Mouse (Mus musculus) lung, adult 2 months (tissue): ENCODE results near the gene Slc38a5. TPM values are rescaled to one million over a fixed set of nuclear protein-coding genes. Genes with fewer than 3 reads are reported as not detected.

Experiments
- DNase-seq: peaks from one replicate; pipeline ENCODE4 v3.0.0; 2022
- H3K4me1 ChIP-seq: fragments of 200-500 bp; 2 replicates; pipeline ENCODE4 v1.6.1; 2011; ENCODE audit warnings: low read length; ENCODE audit not compliant: control insufficient read depth, insufficient read depth
- H3K4me3 ChIP-seq: fragments of 200-500 bp; replicated peaks from 2 replicates; pipeline ENCODE3; 2011; ENCODE audit warnings: low read depth, mild to moderate bottlenecking, control low read depth, low read length; ENCODE audit errors: extremely low read depth
- CTCF ChIP-seq: fragments of 200-500 bp; IDR thresholded peaks from 2 replicates; pipeline ENCODE4 v1.5.1; 2011; ENCODE audit warnings: mild to moderate bottlenecking, low read length, control low read depth; ENCODE audit not compliant: insufficient read depth
- POLR2A ChIP-seq: fragments of 200-500 bp; IDR thresholded peaks from 2 replicates; pipeline ENCODE4 v1.6.1; 2011; ENCODE audit warnings: low read depth, mild to moderate bottlenecking, control low read depth, low read length, borderline replicate concordance; ENCODE audit errors: extremely low read depth
- WGBS: fragments of 180-500 bp; shearing (Covaris S2); methylation state at CpG from one replicate; pipeline ENCODE4 v1.1.7; 2018; 5-methylcytosine and 5-hydroxymethylcytosine counted together
- polyA plus RNA-seq: library from polyadenylated mRNA; depleted of rRNA; stranded (reverse); fragments of >200 nt; gene quantifications from 2 replicates; pipeline ENCODE4 v1.2.3, GENCODE M21; 2012

Slc38a5 gene
- polyA plus RNA-seq, 1 experiment, result 103 TPM

DNA sequence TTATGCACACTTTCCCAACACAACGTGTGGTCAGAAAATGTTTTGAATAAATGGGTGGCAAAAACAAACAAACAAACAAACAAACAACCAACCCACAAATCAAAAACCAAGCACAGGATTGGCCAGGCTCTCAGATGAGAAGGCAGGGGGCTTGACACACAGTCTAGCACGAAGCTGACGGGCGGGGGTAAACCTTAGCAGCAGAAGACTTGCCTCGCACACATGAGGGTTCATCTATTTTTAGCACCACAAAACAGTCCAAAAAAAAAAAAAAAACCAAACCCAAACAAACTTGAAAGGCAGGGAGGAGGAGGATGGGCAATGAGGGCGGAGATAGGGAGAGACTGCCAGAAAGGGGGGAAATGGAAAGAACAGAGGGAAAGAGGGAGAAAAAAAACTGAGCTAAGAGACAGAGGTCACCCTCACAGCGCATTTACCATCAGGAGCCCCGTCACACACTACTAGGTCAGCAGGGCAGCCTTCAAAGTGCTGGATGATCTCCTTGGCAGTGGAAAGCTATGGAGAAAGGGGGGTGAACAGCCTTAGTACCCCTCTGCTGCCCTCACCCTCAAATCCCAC, 22.3 kb upstream of the Slc38a5 start:
- Histone ChIP-seq H3K4me1 (peaks cover 2% of the 10 kb centered on the region; the same call in 1 of the 2 replicates), H3K4me3 (no peak overlapping the region)
- 72% methylated on average over 8 of the region's 8 CpGs for WGBS
- TF ChIP-seq CTCF, result no peak
- no peak for TF ChIP-seq POLR2A
- no peak for DNase-seq

DNA sequence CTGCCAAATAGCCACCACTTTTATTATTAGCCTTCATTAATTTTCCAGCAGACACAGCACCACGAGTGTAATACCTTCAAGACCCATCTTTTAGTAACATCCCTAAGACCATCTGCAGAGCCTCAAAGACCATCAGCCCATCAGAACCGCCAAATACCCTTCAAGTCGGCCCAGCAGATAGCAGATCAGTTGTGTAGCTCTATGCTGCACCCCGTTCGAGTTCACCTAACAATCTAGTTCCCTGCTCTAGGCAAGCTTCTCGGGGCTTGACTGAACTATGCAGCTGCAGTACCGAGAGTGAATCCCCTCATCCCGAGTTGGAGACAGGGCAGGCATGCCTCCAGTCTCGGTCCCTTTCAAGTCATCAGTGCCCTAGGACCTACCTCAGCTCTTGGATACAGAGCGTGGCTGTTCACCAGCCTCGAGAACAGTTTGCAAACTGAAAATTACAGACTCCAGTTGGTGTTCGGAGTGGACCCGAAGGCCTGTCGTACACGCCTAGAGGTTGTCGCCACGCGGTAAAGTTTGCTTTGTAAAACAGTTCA, 19.1 kb upstream of the Slc38a5 start:
- WGBS, result 23% methylated on average over 18 of the region's 18 CpGs
- Histone ChIP-seq H3K4me1 (peaks cover 2% of the 10 kb centered on the region; the same call in 1 of the 2 replicates), H3K4me3 (peak overlapping the region; percentile 99)
- peak; percentile 40; the same call in 1 of the 2 replicates for TF ChIP-seq POLR2A
- no peak for TF ChIP-seq CTCF
- no peak for DNase-seq

DNA sequence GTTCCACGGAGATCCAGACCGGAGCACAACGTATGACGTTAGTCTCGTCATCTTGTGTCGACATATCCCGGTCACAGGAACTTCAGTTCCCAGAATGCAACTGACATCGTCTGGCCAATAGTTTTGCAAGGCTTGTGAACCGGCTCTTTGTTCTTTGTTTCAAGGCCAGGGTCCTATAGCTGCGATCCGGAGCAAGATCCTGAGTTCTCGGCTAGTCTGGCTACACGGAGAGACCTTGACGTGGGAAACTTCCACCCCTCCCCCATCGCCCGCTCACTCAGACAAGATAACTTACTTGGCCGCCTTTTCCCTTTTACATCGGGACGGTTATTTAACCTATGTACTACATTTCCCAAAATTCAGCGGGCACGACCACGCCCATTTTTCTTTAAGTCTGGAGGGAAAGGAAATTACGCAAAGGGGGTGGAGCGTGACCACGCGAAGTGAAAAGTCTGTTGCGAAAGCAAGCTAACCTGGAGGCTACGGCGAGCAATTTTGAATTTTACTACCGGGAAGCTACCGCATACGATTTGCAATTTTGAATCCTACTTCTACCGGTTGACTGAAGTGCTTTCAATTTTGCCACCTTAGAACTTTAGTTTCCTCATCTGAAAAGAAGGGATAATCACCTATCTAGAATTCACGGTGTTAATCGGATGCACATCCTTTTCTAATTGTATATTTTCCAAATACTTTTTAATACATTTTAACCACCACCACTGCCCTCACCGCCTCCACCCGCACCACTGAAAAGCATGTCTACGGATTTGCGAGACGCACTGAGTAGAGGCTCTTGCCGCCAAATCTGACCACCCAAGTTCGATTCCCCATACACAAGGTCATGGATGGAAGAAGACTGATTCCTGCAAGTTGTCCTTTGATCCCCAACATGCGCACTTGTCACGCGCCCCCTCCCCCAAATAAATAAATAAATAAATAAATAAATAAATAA, 18.3 kb upstream of the Slc38a5 start, which contains the start of gene Ftsj1:
Ftsj1 (minus strand) TSS at position 73 of the 952 bp plus-strand sequence.
- TF ChIP-seq POLR2A (no peak), CTCF (no peak)
- peak; percentile 75 for DNase-seq
- 22% methylated on average over 45 of the region's 45 CpGs for WGBS
- H3K4me1 ChIP-seq, result peaks cover 2% of the 10 kb centered on the region; the same call in 1 of the 2 replicates
- peak within 1 kb of the TSS; percentile 99 for H3K4me3 ChIP-seq

DNA sequence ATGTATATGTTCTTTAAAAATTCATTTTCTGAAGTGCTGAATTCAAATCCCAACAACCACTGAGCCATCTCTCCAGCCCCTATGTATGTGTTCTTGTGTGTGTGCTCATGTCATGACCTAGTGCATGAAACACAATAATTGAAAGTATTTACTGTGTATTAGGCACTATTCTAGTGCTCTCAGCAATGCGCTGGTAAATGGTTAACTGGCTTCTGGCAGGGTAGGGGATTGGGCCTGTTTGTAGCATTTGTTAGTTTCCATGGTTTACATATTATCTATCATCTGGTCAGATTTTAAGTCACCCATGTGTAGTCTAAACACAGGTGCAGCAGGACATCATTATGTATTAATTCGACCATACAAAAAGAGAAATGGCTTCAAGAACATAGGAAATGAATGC, 17.2 kb upstream of the Slc38a5 start:
- DNase-seq, result no peak
- 79% methylated on average over 2 of the region's 2 CpGs for WGBS
- Histone ChIP-seq H3K4me3 (no peak overlapping the region), H3K4me1 (peaks cover 2% of the 10 kb centered on the region; the same call in 1 of the 2 replicates)
- TF ChIP-seq POLR2A (no peak), CTCF (no peak)

DNA sequence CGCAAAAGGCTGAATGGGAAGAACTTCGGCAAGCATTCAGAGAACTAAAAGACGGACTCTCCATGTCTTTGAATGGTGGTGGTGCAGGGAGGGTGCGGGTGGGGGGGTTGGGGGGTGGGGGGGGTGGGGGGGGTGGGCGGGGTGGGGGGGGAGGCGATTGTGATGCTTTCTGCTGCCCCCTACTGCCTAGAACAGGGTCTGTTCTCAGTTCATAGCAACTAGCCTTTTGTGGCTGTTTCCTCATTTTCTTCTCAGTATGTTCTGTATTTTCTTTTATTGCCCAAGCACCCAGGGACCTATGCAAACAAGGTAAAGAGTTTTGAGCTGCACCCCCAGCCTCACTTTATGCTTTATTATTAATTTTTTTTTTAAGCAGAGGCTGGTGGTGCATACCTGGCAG, 15.1 kb upstream of the Slc38a5 start:
- no peak for TF ChIP-seq POLR2A
- TF ChIP-seq CTCF, result no peak
- H3K4me1 ChIP-seq, result peaks cover 2% of the 10 kb centered on the region; the same call in 1 of the 2 replicates
- no peak overlapping the region for H3K4me3 ChIP-seq
- DNase-seq, result no peak
- WGBS, result 27% methylated on average over 5 of the region's 6 CpGs

DNA sequence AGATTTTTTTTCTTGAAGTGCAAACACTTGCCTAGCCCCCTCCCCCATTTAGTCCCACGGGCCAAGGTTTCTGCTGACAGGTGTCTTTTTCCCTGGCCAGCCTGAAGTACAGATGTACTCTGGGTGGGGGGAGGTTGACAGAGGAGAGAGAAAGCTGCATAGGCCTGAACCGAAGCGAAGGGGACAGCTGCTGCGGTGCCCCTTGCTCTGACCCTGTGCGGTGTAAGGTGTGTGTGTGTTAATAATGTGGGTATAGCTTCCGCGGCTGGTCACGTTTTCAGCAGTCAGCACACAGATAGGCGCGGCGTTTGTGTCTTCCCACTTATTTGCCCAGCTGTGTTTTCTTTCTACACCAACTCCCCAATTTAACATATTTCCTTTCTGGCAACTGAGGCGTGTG, 11.5 kb upstream of the Slc38a5 start:
- 78% methylated on average over 12 of the region's 12 CpGs for WGBS
- no peak overlapping the region for H3K4me3 ChIP-seq
- no peaks in the 10 kb centered on the region for H3K4me1 ChIP-seq
- DNase-seq, result no peak
- no peak for TF ChIP-seq POLR2A
- no peak for TF ChIP-seq CTCF

DNA sequence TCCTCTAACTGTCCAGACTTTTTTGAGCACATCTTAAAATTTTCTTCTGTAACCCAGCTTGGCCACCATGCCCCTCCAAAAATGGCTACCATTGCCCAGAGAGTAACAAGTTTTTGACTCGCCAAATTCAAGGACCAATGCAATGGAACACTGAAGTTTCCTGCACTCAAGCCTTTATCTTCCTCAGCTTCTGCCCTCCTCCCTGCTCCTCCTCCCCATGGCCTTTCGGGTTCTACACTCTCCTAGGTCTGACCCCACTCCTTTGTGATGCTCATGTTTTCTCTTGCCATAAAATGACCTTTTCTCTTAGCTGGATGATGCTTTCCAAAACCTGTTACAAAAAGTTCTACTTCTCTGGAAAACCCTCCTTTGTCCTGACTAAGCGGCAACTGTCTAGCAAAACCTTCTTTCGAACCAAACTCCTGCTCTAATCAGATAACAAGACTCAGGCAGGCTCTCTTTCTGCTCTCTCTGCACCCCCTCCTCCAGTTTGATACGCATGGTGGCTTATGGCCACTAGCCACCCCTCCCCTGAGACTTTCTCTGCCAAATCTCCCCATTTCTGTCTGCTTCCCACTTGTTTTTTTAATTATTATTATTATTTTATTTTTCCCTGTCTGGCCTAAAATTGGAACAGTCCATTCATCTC, 7.7 kb upstream of the Slc38a5 start:
- WGBS, result 72% methylated on average over 5 of the region's 5 CpGs

DNA sequence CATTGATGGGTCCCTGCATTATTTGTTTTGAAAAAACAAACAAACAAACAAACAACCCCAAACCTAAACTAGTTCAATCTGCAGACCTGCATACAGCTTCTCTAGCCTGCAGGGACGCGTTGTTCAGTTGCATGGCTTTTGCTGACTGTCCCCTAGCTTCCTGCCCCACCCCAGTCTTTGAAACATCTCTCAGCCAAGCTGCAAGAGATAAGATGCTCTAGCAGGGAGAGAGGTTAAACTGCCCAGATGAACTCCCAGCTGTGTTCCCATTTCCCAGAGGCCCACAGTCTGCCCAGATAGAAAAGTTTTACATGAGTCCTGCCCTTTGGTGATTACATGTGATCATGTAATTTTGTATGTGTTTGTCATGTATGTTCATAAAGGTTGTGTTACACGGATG, 6.7 kb upstream of the Slc38a5 start:
- 71% methylated on average over 3 of the region's 3 CpGs for WGBS
- no peak for DNase-seq
- no peak overlapping the region for H3K4me3 ChIP-seq
- H3K4me1 ChIP-seq, result no peaks in the 10 kb centered on the region
- no peak for TF ChIP-seq POLR2A
- TF ChIP-seq CTCF, result no peak

More for the DNA sequence above, 7.7 kb upstream of the Slc38a5 start:
- Histone ChIP-seq H3K4me1 (no peaks in the 10 kb centered on the region), H3K4me3 (no peak overlapping the region)
- no peak for DNase-seq
- TF ChIP-seq CTCF, result no peak
- TF ChIP-seq POLR2A, result no peak

DNA sequence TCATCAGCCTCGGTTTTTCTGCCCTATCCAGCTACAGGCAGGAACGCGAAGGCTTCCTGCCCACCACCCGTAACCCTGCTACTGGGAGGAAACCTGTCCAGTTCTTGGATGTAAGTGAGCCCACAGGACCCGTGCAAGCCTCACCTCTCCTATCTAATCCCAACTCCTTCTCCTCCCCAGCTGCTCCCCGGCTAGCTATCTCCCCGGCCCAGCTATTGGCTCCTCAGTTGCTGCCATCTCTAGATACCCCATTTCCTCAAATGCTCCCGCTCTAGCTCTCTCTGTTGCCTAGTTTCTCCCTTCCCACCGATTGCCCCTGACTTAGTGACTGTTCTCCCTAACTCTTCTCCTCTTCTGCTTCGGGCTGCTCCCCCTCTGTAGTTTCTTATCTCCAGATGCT, 1.1 kb downstream of the Slc38a5 start:
- no peak for TF ChIP-seq POLR2A
- TF ChIP-seq CTCF, result no peak
- WGBS, result 36% methylated on average over 10 of the region's 10 CpGs
- H3K4me3 ChIP-seq, result no peak overlapping the region

More for the DNA sequence above, 1.1 kb downstream of the Slc38a5 start:
- no peak for DNase-seq
- H3K4me1 ChIP-seq, result no peaks in the 10 kb centered on the region
